Mouse (Mus musculus): ENCODE results near the gene Ttbk1.

Gene Ttbk1

DNA sequence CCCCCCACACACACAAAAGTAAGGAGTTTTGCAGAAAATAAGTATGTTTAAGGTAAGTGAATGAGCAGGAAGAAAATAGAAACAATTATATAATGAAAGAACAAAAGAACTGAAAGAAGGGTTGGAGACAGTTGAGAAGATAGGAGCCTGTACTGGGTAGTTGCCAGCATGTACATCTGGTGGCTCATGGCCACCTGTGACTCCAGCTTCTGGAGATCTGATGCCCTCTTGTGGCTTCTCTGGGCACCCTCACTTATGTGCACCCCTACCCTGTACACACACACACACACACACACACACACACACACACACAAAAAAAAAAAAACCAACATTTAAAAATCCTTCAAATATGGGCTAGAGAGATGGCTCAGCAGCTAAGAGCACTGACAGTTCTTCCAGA lies 67.8 kb downstream of the Ttbk1 start:
- DNase-seq (ENCODE audit: low spot score in 2 of 2): no peak

DNA sequence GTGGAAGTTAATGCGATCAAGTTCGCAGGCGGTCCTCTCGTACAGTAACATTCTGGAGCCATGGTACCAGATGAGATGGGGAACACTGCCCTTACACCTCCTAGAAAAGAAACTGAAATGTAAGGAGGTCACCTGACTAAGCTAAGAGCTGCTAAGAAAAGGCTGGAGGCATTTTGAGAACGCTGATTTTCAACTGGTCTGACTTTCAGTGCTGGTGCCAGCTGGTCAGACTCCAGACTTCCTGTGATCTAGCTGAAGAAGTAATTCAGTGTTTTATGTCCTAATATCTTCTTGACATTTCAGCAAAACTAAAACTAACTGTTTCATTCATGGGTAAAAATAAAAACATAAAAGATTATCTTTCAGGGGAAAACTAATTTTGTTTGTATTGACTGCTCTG lies 68.8 kb downstream of the Ttbk1 start:
- peak in 1 of 2 experiments; percentile 17 for DNase-seq (ENCODE audit: low spot score in 2 of 2)

- DNase-seq (ENCODE audit: low spot score in 2 of 2): no peak
These were observed 79.0 kb downstream of the Ttbk1 start for GRCm38 (mm10) chr17:46408478-46408877.

DNA sequence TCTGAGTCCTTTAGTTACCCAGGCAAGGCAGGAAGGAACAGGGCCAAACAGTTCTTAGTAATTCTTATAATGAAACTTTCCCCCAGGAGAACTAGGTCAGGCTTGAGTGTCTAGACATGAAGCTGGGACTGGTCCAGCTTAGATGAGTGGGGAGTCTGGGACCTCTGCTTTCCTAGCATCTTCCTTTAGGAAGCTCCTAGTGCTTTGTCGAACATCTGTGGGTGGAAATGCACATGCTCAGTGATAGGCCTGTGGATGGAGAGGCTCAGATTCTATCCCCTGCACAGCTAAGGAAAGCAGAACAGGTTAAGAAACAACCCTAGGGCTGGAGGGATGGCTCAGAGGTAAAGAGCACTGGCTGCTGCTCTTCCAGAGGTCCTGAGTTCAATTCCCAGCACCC lies 92.8 kb downstream of the Ttbk1 start:
- DNase-seq (ENCODE audit: low spot score in 2 of 2): no peak

GRCm38 (mm10) chr17:46393012-46393411 lies 94.5 kb downstream of the Ttbk1 start:
- DNase-seq (ENCODE audit: low spot score in 2 of 2): peak in 1 of 2 experiments; percentile 22

Measured in heart, adult 9 months (tissue).